Mouse (Mus musculus): ENCODE data around the gene Khsrp. TPM values are rescaled to one million over a fixed set of nuclear protein-coding genes. Genes with fewer than 3 reads are reported as not detected.

Gene Khsrp
- polyA plus RNA-seq, 1 experiment from 2014 or later: 47.7 TPM

DNA sequence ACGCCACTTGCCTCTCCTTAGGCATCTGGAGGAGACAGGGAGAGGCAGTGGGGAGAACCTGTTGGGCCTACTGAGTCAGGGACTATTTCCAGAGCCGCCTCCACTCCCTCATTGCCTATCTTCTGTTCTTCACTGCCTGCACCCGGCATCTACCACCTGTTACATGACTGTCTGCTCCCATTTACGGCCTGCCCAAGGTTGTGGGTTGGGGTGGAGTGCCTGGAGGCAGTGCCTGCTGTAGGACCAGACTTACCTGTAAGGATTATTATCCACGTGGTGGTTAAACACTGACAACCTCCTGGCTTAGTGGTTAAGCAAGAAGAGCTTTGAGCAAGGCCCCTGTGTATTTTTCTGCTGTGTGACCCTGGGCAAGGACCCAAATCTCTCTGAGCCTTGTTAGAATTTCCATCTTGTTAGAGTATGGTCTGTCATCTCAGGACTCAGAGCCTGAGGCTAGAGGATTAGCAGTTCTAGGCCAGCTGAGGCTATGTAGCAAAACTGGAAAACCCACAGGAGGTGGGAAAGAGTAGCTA is 56.5 kb downstream of the Khsrp start:
- no peaks in the 10 kb centered on the region for H3K4me1 ChIP-seq
- H3K36me3 ChIP-seq (replicated peaks): no peaks in the 10 kb centered on the region
- H3K27ac ChIP-seq: no peak overlapping the region
- H3K9me3 ChIP-seq: no peaks in the 10 kb centered on the region
- no peak for DNase-seq (ENCODE audit: extremely low spot score, low spot score)
- WGBS: 80% methylated on average over 5 of the region's 5 CpGs
- 0 out of 2 replicates have a peak, but pooled peaks cover 4% of the 10 kb centered on the region for H3K27me3 ChIP-seq (ENCODE audit: poor library complexity, severe bottlenecking)
- no peak overlapping the region for H3K4me3 ChIP-seq

GRCm38 (mm10) chr17:56973956-56974707 is 57.2 kb downstream of the Khsrp start:
- H3K4me1 ChIP-seq: no peaks in the 10 kb centered on the region
- H3K27ac ChIP-seq: no peak overlapping the region
- 66% methylated on average over 13 of the region's 14 CpGs for WGBS
- no peaks in the 10 kb centered on the region for H3K36me3 ChIP-seq (replicated peaks)
- H3K27me3 ChIP-seq (ENCODE audit: poor library complexity, severe bottlenecking): 0 out of 2 replicates have a peak, but pooled peaks cover 5% of the 10 kb centered on the region
- DNase-seq (ENCODE audit: extremely low spot score, low spot score): no peak
- no peak overlapping the region for H3K4me3 ChIP-seq
- no peaks in the 10 kb centered on the region for H3K9me3 ChIP-seq

Other genes starting within 250 kb of the Khsrp start
- 7.8 and 9.6 TPM in 2 replicates for gene Rfx2, start 200.5 kb downstream of the Khsrp start, polyA plus RNA-seq (2016; fragmentation: Nextera tagmentation; extraction: Ambion mirVana)
- not detected in 2 replicates for gene Acsbg2, start 157.1 kb downstream of the Khsrp start, polyA plus RNA-seq (2016; fragmentation: Nextera tagmentation; extraction: Ambion mirVana)
- gene 1700061G19Rik, start 156.0 kb downstream of the Khsrp start, polyA plus RNA-seq (2016; fragmentation: Nextera tagmentation; extraction: Ambion mirVana): 0.26 and 0.46 TPM in 2 replicates
- 72.7 and 74.6 TPM in 2 replicates for gene Mllt1, start 96.1 kb downstream of the Khsrp start, polyA plus RNA-seq (2016; fragmentation: Nextera tagmentation; extraction: Ambion mirVana)
- gene Acer1, start 49.4 kb downstream of the Khsrp start, polyA plus RNA-seq (2016; fragmentation: Nextera tagmentation; extraction: Ambion mirVana): not detected in 2 replicates
- gene Clpp, start 41.2 kb downstream of the Khsrp start, polyA plus RNA-seq (2016; fragmentation: Nextera tagmentation; extraction: Ambion mirVana): 186 and 188 TPM in 2 replicates
- gene Alkbh7, start 34.2 kb downstream of the Khsrp start, polyA plus RNA-seq (2016; fragmentation: Nextera tagmentation; extraction: Ambion mirVana): 37.0 and 38.6 TPM in 2 replicates
- gene Pspn, start 31.5 kb downstream of the Khsrp start, polyA plus RNA-seq (2016; fragmentation: Nextera tagmentation; extraction: Ambion mirVana): 0.35 and 0.50 TPM in 2 replicates
- 82.3 and 83.9 TPM in 2 replicates for gene Gtf2f1, start 20.2 kb downstream of the Khsrp start, polyA plus RNA-seq (2016; fragmentation: Nextera tagmentation; extraction: Ambion mirVana)
- 0.34 and 0.43 TPM in 2 replicates for gene Gm17949, start 20.1 kb downstream of the Khsrp start, polyA plus RNA-seq (2016; fragmentation: Nextera tagmentation; extraction: Ambion mirVana)
- gene Slc25a41, start 10.1 kb upstream of the Khsrp start, polyA plus RNA-seq (2016; fragmentation: Nextera tagmentation; extraction: Ambion mirVana): not detected in 2 replicates
- 3.6 and 4.0 TPM in 2 replicates for gene Crb3, start 27.6 kb upstream of the Khsrp start, polyA plus RNA-seq (2016; fragmentation: Nextera tagmentation; extraction: Ambion mirVana)
- gene Slc25a23, start 28.3 kb upstream of the Khsrp start, polyA plus RNA-seq (2016; fragmentation: Nextera tagmentation; extraction: Ambion mirVana): 10.0 and 10.6 TPM in 2 replicates
- 2.7 and 4.1 TPM in 2 replicates for gene Dennd1c, start 47.0 kb upstream of the Khsrp start, polyA plus RNA-seq (2016; fragmentation: Nextera tagmentation; extraction: Ambion mirVana)
- gene Tubb4a, start 56.3 kb upstream of the Khsrp start, polyA plus RNA-seq (2016; fragmentation: Nextera tagmentation; extraction: Ambion mirVana): 36.2 and 40.1 TPM in 2 replicates
- gene Tnfsf9, start 73.8 kb upstream of the Khsrp start, polyA plus RNA-seq (2016; fragmentation: Nextera tagmentation; extraction: Ambion mirVana): 10.6 and 11.3 TPM in 2 replicates
- not detected in 2 replicates for gene Cd70, start 118.3 kb upstream of the Khsrp start, polyA plus RNA-seq (2016; fragmentation: Nextera tagmentation; extraction: Ambion mirVana)
- gene Tnfsf14, start 162.7 kb upstream of the Khsrp start, polyA plus RNA-seq (2016; fragmentation: Nextera tagmentation; extraction: Ambion mirVana): 0.15 and 0.16 TPM in 2 replicates
- gene C3, start 196.6 kb upstream of the Khsrp start, polyA plus RNA-seq (2016; fragmentation: Nextera tagmentation; extraction: Ambion mirVana): 0.30 TPM in 1 of 2 replicates, not detected in the other
- gene Gpr108, start 216.9 kb upstream of the Khsrp start, polyA plus RNA-seq (2016; fragmentation: Nextera tagmentation; extraction: Ambion mirVana): 22.7 and 22.8 TPM in 2 replicates
- 43.8 and 49.9 TPM in 2 replicates for gene Trip10, start 217.9 kb upstream of the Khsrp start, polyA plus RNA-seq (2016; fragmentation: Nextera tagmentation; extraction: Ambion mirVana)
- 1.4 and 1.7 TPM in 2 replicates for gene Vav1, start 247.6 kb upstream of the Khsrp start, polyA plus RNA-seq (2016; fragmentation: Nextera tagmentation; extraction: Ambion mirVana)

Data from forebrain, embryonic 10.5 days (tissue).